Mouse (Mus musculus) heart, embryonic 11.5 days (tissue): Measurements from ENCODE around the gene Psmb9. TPM values are rescaled to one million over a fixed set of nuclear protein-coding genes. Genes with fewer than 3 reads are reported as not detected.
A peak's percentile ranks its signal among the peaks of the same experiment; 100 is the strongest.
"Not testable (repeated sequence)": the region's sequence is repeated elsewhere in the genome, so short reads cannot be mapped to it uniquely, and the experiment has no call there.

Source experiments
- ATAC-seq: fragments of 200-750 bp; cut with Nextera tagmentation; replicated peaks from 2 replicates; pipeline ENCODE4 v1.8.0; 2017; ENCODE audit warnings: moderate library complexity; ENCODE audit not compliant: insufficient number of reproducible peaks, low FRiP score, low TSS enrichment
- H3K27ac ChIP-seq: fragments of 300-500 bp; sonication (generic); 2 replicates; pipeline ENCODE4 v1.5.1; 2014; ENCODE audit warnings: mild to moderate bottlenecking, low read depth, low read length
- H3K27me3 ChIP-seq: fragments of 300-500 bp; sonication (generic); 2 replicates; pipeline ENCODE4 v1.6.1; 2014; ENCODE audit warnings: mild to moderate bottlenecking, low read length, mixed read lengths; ENCODE audit not compliant: control insufficient read depth, insufficient read depth
- H3K36me3 ChIP-seq: fragments of 300-500 bp; sonication (generic); 2 replicates; pipeline ENCODE4 v1.6.1; 2014; ENCODE audit warnings: mild to moderate bottlenecking, low read length, moderate library complexity, mixed read lengths; ENCODE audit not compliant: control insufficient read depth, insufficient read depth
- H3K4me1 ChIP-seq: fragments of 300-500 bp; sonication (generic); 2 replicates; pipeline ENCODE4 v1.6.1; 2014; ENCODE audit warnings: low read length; ENCODE audit not compliant: control insufficient read depth, insufficient read depth
- H3K4me2 ChIP-seq: fragments of 300-500 bp; sonication (generic); 2 replicates; pipeline ENCODE4 v1.6.1; 2014; ENCODE audit warnings: mild to moderate bottlenecking, moderate library complexity
- H3K4me3 ChIP-seq: fragments of 300-500 bp; sonication (generic); 2 replicates; pipeline ENCODE4 v1.5.1; 2014; ENCODE audit warnings: low read depth, low read length
- H3K9ac ChIP-seq: fragments of 300-500 bp; sonication (generic); 2 replicates; pipeline ENCODE4 v1.6.1; 2014; ENCODE audit warnings: mild to moderate bottlenecking, low read depth, low read length, moderate library complexity
- H3K9me3 ChIP-seq: fragments of 300-500 bp; sonication (generic); replicated peaks from 2 replicates; pipeline ENCODE4 v1.6.1; 2016; ENCODE audit warnings: low read length; ENCODE audit not compliant: control insufficient read depth
- WGBS: fragments of 180-500 bp; shearing (Covaris S2); extraction: QIAGEN DNeasy Blood & Tissue Kit; methylation state at CpG from one replicate; pipeline ENCODE4 v1.1.7; 2014; ENCODE audit not compliant: insufficient replicate concordance; 5-methylcytosine and 5-hydroxymethylcytosine counted together
- polyA plus RNA-seq: library from polyadenylated mRNA; unstranded; fragments of >200 nt; fragmentation: Nextera tagmentation; extraction: Ambion mirVana; gene quantifications from 2 replicates; pipeline ENCODE4 v1.2.1, GENCODE M21; 2014

Gene Psmb9
- polyA plus RNA-seq, 1 experiment from 2014 or later = 0.59 TPM

DNA sequence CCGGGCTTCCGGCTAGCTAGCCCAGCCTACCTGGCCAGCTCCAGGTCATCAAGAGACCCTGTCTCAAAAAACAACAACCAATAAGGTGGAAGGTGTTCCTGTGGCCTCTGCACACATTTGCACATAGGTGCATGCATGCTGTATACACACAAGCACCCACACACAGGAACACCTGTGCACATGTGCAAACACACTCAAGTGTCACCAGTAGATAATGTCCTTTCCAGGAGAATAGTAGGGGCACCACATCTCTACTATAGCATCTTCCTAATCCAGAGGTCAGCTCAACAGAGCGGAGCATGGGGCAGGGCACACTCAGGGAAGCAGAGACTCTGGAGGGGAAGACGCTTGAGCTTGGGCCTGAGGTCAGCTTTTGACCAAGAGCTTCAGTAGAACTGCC lies 43.3 kb downstream of the Psmb9 start:
- H3K36me3 ChIP-seq, H3K9ac ChIP-seq: not testable (repeated sequence)
- peaks cover 31% of the 10 kb centered on the region for H3K27me3 ChIP-seq

DNA sequence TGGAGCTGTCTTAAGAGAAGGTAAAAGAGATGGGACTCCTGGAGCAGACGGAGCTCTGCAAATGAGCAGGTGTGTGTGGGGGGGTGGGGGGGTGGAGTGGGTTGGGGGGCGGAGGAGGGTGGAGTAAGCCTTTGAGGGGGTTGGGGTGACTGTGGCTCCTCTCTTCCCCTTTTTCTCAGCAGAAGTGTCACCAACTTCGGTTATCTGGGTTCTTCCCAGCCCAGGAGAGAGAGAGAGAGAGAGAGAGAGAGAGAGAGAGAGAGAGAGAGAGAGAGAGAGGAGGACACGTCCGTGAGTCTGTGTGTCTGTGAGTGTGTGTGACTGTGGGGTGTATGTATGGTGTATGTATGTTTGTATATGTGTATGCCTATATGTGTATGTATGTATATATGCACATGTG lies 44.1 kb downstream of the Psmb9 start:
- Histone ChIP-seq H3K36me3 (no peaks in the 10 kb centered on the region), H3K27me3 (peaks cover 38% of the 10 kb centered on the region), H3K9me3 (no peaks in the 10 kb centered on the region), H3K4me3 (no peak overlapping the region), H3K4me2 (no peak overlapping the region), H3K4me1 (peaks cover 3% of the 10 kb centered on the region), H3K9ac (no peak overlapping the region), H3K27ac (no peak overlapping the region)
- 46% methylated on average over 5 of the region's 5 CpGs for WGBS
- ATAC-seq = no peak

More for the DNA sequence above, 43.3 kb downstream of the Psmb9 start:
- WGBS = 77% methylated on average over 4 of the region's 4 CpGs
- H3K27ac ChIP-seq, H3K4me3 ChIP-seq, H3K4me1 ChIP-seq, ATAC-seq, H3K4me2 ChIP-seq, H3K9me3 ChIP-seq: not testable (repeated sequence)

DNA sequence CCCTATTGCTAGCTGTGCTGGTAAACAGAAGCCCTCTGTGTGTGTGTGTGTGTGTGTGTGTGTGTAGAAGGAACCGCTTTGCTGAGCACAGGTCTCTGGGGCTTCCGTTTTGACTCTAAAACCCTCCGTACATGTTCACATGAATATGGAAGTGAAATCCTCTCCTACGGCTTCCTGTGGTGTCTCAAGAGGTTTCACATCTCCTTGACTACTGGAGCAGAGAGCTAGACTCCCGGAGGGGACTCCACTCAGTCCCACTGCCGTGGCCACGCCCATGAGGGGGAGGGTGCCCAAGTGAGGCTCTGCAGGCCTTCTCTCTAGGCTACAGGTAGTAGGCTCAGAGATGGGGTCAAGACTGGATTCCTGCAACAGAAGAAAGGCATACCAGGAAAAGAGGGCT lies 44.5 kb downstream of the Psmb9 start, which contains the start of gene H2-DMb2:
H2-DMb2 (plus strand) TSS at position 275 of the 400 bp plus-strand sequence.
- no peak within 1 kb of the TSS for H3K9ac ChIP-seq
- 43% methylated on average over 7 of the region's 7 CpGs for WGBS
- peaks cover 42% of the 10 kb centered on the region for H3K27me3 ChIP-seq
- no peak within 1 kb of the TSS for H3K4me3 ChIP-seq
- no peak for ATAC-seq
- H3K4me1 ChIP-seq = peaks cover 3% of the 10 kb centered on the region
- H3K36me3 ChIP-seq = no peaks in the 10 kb centered on the region
- no peak within 1 kb of the TSS for H3K4me2 ChIP-seq
- no peak within 1 kb of the TSS for H3K27ac ChIP-seq
- H3K9me3 ChIP-seq = no peaks in the 10 kb centered on the region

DNA sequence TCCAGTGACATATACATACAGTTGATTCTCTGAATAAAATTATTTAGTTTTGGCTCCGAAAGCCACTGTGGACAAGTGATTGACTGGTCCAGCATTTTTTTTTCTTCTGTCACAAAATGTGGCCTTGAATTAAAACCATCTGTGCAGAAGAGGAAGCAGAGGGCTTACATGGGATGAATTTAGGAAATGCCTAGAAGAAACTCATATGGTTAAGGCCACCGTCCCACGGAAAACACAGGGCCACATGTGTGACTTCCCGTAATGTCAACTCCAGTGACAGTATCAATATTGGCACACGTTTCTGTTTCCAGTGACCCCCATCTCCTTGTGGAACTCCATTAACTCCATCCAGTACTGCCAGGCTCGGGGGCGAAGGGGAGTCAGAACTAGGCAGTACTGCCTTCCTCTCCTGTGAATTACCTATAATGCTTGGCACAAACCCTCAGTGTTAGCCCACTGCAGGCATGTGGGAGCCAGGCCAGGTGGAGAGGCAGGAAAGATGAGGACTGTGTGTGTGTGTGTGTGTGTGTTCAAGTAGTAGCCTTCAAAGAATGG lies 45.0 kb downstream of the Psmb9 start:
- H3K36me3 ChIP-seq = no peaks in the 10 kb centered on the region
- H3K27ac ChIP-seq = no peak overlapping the region
- peaks cover 3% of the 10 kb centered on the region for H3K4me1 ChIP-seq
- H3K9me3 ChIP-seq = no peaks in the 10 kb centered on the region
- WGBS = 71% methylated on average over 7 of the region's 7 CpGs
- peaks cover 48% of the 10 kb centered on the region for H3K27me3 ChIP-seq
- ATAC-seq = no peak
- no peak overlapping the region for H3K4me2 ChIP-seq
- no peak overlapping the region for H3K4me3 ChIP-seq
- H3K9ac ChIP-seq = no peak overlapping the region

DNA sequence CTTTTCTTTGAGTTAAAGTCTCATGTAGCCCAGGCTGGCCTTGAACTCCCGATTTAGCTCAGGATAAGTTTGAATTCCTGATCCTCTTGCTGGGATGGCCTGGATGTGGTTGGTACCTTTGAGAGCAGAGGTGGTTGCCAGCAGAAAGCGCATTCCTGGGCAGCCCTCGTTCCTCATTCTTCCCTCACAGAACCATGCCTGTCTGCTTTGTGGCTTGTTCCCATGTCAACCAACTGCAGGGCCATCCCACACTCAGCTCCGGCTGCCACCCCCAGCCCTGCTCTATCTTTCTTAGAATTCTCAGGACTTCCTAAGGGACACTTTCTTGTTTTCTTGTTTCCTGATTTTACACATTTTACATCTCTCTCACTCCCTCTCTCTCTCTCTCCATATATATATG lies 46.1 kb downstream of the Psmb9 start:
- peaks cover 3% of the 10 kb centered on the region for H3K4me1 ChIP-seq
- H3K27ac ChIP-seq = no peak overlapping the region
- H3K9me3 ChIP-seq = no peaks in the 10 kb centered on the region
- peaks cover 58% of the 10 kb centered on the region for H3K27me3 ChIP-seq
- H3K9ac ChIP-seq = no peak overlapping the region
- H3K36me3 ChIP-seq = no peaks in the 10 kb centered on the region
- WGBS = 53% methylated on average over 4 of the region's 4 CpGs
- no peak overlapping the region for H3K4me3 ChIP-seq
- ATAC-seq = no peak
- H3K4me2 ChIP-seq = no peak overlapping the region

DNA sequence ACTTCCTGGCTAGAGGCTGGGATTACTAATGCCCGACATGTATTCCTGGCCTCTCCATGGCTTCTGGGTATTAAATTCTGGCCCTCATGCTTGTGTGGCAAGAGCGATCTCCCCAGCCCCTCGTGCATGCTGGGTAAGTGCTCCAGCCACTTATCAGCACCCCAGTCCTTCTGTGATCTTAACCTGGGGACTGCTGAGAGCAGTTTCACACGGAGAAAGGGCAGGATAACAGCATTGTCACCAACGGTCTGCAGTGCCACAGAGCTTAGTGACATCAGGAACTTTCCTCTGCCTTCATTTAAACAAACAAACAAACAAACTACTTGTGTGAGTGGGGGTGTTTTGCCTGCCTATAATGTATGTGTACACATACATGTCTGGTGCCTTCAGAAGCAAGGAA lies 47.3 kb downstream of the Psmb9 start:
- no peak overlapping the region for H3K27ac ChIP-seq
- peak overlapping the region; percentile 79 for H3K4me2 ChIP-seq
- WGBS = 2% methylated on average over 5 of the region's 5 CpGs
- no peak overlapping the region for H3K9ac ChIP-seq
- ATAC-seq = no peak
- peaks cover 7% of the 10 kb centered on the region for H3K4me1 ChIP-seq
- peaks cover 61% of the 10 kb centered on the region for H3K27me3 ChIP-seq
- H3K9me3 ChIP-seq = no peaks in the 10 kb centered on the region
- H3K36me3 ChIP-seq = no peaks in the 10 kb centered on the region
- H3K4me3 ChIP-seq = peak overlapping the region; percentile 37; the same call in 1 of the 2 replicates

DNA sequence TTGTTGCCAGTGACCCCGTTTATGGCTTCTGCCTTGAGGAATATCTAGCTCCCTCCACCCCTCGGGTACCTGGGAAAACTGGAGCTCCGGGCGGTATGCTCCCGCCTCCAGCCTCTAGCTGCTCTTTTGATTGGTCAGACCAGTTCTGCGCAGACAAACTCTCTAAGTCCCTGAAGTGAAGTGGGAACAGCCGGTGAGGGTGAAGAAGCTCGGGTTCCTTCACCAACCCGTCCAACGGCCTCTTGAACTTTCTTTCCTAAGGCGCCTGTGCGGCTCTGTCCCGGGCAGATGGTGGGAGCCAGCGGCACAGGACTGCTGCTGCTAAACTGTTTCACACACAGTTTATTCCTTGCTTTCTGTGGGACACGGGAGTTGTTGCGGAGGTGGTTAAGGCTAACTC lies 48.1 kb downstream of the Psmb9 start:
- 1% methylated on average over 16 of the region's 16 CpGs for WGBS
- H3K4me3 ChIP-seq = peak overlapping the region; percentile 37
- H3K9ac ChIP-seq = peak overlapping the region; percentile 24; the same call in 1 of the 2 replicates
- H3K36me3 ChIP-seq = no peaks in the 10 kb centered on the region
- H3K9me3 ChIP-seq = no peaks in the 10 kb centered on the region
- H3K4me2 ChIP-seq = peak overlapping the region; percentile 79
- no peak overlapping the region for H3K27ac ChIP-seq
- peaks cover 7% of the 10 kb centered on the region for H3K4me1 ChIP-seq
- peaks cover 60% of the 10 kb centered on the region for H3K27me3 ChIP-seq
- ATAC-seq = no peak

DNA sequence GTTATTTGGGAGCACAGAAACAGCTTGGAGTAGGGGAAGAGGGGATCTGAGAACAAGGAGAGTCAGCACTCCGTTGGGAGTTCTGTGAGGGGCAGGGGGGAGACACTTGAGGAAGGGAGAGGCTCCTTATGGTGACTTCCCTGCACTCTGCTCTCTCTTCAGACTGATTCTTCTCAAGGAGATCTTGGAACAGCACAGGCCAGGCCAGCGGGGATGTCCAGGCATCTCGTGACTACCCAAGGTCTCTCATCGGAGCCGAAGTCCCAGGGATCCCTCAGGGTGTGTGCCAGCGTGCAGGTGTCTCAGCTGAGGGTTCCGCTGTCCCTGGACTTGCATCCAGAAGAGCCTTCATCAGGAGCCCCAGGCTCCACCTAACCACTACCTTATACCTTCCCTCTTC lies 48.9 kb downstream of the Psmb9 start:
- Histone ChIP-seq H3K27me3 (peaks cover 60% of the 10 kb centered on the region), H3K9me3 (no peaks in the 10 kb centered on the region), H3K4me3 (no peak overlapping the region), H3K36me3 (no peaks in the 10 kb centered on the region), H3K4me1 (peaks cover 7% of the 10 kb centered on the region), H3K9ac (no peak overlapping the region), H3K27ac (no peak overlapping the region), H3K4me2 (0 out of 2 replicates have a peak overlapping the region, but pooled peaks have one; percentile 79)
- 66% methylated on average over 7 of the region's 7 CpGs for WGBS
- ATAC-seq = no peak

DNA sequence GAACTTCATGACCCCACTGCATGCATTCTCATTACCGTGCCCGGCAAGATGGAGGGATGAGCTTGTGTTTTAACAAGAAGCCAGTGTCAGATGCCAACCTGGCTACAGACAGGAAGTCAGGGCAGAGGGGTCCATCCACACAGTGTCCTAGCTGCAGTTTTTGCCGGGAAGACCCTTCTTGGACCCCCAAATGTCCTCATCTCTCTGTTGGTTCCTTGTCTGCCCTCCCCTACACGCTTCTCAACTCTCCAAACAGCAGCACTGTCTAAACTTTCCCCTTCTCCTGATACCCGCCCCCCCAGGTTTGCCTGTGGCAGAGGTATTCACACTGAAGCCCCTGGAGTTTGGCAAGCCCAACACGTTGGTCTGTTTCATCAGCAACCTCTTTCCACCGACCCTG lies 50.0 kb downstream of the Psmb9 start:
- peaks cover 57% of the 10 kb centered on the region for H3K27me3 ChIP-seq
- no peak for ATAC-seq
- H3K27ac ChIP-seq = no peak overlapping the region
- WGBS = 62% methylated on average over 7 of the region's 7 CpGs
- no peaks in the 10 kb centered on the region for H3K36me3 ChIP-seq
- H3K9ac ChIP-seq = no peak overlapping the region
- no peak overlapping the region for H3K4me3 ChIP-seq
- H3K9me3 ChIP-seq = no peaks in the 10 kb centered on the region
- H3K4me2 ChIP-seq = no peak overlapping the region
- peaks cover 7% of the 10 kb centered on the region for H3K4me1 ChIP-seq
